Mouse (Mus musculus) adrenal gland, adult 8-10 months (tissue): ENCODE data around the gene Nit2. TPM values are rescaled to one million over a fixed set of nuclear protein-coding genes. Genes with fewer than 3 reads are reported as not detected.
"Not testable (repeated sequence)": the region's sequence is repeated elsewhere in the genome, so short reads cannot be mapped to it uniquely, and the experiment has no call there.

Source experiments
- DNase-seq: peaks from one replicate; pipeline ENCODE4 v3.0.0; 2022
- total RNA-seq, 4 experiments: library from RNA; stranded (reverse); gene quantifications; 2 replicates each; pipeline ENCODE4 v1.2.4; 2022

Nit2 gene
- total RNA-seq = 10 to 100 TPM; 39.7 to 43.5 (median 40.9) TPM

GRCm38 (mm10) chr16:57166611-57167513 is at the start of gene Nit2:
Gene Nit2 (minus strand): TSS chr16:57167341.
- DNase-seq = peak; percentile 94

- DNase-seq = no peak
Measured at GRCm38 (mm10) chr16:57215957-57216356, 48.8 kb upstream of the Nit2 start.

DNA sequence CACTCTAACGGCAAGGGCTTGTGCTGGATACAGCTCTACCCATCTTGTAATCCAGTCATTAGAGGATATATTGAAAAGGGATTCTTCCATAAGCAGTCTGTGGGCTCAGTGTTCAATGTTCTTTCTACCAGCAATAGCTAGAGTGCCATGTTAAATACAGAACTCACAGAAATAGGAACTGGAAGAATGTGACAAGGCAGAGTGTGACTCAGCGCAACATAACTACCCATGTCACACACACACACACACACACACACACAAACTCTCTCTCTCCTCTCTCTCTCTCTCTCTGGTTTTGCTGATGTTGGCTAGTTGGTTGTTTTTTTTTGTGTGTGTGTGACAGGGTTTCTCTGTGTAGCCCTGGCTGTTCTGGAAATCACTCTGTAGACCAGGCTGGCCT is 43.9 kb upstream of the Nit2 start:
- no peak for DNase-seq

- no peak for DNase-seq
Measured at GRCm38 (mm10) chr16:57208342-57208741, 41.2 kb upstream of the Nit2 start.

- DNase-seq = no peak
Measured at GRCm38 (mm10) chr16:57197281-57197680, 30.1 kb upstream of the Nit2 start.

- no peak for DNase-seq
Measured at GRCm38 (mm10) chr16:57196590-57196989, 29.4 kb upstream of the Nit2 start.

DNA sequence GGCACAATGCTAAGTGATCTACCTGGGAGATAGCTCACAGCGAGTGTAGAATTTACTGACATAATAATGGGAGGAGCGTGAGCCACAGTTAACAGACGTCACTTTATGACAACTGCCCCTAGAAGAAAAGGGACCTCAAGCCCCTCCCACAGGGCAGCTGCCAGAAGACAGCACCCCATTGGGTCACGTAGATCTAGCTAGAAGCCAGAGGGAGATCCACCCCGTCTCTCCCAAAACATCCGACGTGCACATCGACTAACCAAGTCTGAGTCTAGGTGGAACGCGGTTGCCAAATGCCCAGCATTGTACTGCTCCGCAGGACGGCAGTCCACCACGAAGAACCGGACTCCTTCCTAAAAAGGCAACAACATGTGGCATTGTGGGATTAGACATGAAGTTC is 24.1 kb upstream of the Nit2 start:
- DNase-seq = no peak

DNA sequence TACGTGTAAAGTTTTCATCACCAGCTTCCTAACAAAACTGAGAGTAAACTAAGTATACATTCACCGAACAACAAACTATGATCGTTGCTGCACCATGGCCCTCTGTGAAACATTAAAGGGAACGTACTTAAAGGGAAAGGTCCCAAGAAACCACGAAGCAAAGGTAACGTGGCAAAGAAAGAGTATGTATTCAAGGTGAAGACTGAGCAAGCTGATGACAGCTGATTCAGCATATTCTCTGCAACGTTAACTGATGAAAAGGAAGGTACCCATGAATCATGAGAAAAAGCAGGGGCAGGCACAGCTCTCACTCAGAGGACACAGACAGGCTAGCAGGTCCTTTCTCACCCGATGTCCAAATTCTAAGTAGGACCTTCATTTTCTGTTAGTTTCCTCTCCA is 23.2 kb upstream of the Nit2 start:
- no peak for DNase-seq

DNA sequence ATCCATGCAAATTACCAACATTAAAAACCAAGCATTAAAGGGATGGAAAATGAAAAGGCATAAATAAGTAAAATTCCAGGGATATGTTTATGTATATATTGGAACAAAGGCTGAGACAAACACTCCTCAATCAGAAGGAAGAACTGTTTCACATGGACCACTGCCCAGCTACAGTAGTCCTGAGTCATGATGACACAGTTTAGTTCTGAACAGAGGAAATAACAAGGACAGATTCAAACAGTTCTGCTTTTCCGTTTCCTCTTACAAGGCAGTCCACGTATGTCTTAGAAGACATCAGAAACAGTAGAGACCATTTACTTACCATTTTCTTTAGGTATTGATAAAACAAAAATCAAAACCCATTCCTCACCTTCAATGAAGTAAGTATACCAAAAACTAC is 22.4 kb upstream of the Nit2 start:
- DNase-seq = no peak

DNA sequence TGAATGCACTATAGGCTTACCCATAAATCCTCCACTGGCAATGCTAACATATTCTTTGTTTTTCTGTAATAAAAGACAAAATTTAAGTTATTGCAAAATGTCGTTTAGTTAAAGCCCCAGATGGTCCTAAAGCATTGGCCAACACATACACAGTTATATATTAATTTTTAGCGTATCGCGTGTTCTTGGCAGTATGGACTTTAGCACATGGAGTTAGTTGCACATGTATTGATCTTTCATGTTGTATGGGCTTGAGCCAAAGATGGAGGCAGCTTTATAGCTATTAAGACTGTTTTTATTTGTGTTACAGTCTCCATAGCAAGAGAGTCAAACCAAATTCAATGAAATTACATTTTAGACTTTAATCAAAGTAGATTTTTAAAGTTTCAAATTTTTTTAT is 19.5 kb upstream of the Nit2 start:
- no peak for DNase-seq

DNA sequence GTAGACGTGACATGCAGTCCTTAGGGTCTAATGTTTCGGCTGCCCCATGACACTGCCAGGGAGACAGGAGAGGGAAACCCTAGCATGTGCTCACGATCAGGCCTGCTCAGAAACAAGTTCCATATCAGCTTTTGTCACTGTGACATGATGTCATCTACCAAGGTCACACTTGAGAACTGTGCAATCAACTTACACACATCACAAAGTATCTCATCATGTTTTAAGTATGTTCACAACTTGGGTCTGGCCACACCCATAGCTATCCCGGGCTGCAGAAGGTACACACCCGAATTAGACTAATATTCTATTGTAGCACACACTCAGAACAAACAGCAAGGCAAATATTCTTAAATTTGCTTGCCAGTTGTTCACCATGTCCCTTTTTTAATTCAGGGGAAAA is 14.9 kb upstream of the Nit2 start:
- no peak for DNase-seq

- no peak for DNase-seq
Measured at GRCm38 (mm10) chr16:57181180-57181579, 14.0 kb upstream of the Nit2 start.

GRCm38 (mm10) chr16:57177664-57178063 is 10.5 kb upstream of the Nit2 start:
- no peak for DNase-seq

DNA sequence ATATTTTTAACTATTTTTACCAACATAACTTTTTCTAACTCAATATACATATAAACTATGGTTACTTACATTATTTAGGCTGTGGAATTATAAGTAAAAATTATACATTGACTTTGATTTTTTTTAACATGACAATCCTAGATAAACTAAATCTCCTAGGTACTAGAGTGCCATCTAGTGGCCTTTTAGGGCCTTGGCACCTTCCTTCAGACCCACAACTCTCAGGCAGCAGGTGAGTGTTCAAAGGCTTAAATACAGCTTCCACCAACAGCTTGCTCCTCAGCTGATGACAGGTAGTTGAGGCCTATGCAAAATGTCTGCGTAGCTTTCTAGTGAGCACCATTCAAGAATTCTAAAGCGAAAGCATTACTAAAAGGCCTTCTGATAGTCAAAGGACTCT is 10.1 kb upstream of the Nit2 start:
- DNase-seq = no peak

GRCm38 (mm10) chr16:57176276-57176675 is 9.1 kb upstream of the Nit2 start:
- no peak for DNase-seq

DNA sequence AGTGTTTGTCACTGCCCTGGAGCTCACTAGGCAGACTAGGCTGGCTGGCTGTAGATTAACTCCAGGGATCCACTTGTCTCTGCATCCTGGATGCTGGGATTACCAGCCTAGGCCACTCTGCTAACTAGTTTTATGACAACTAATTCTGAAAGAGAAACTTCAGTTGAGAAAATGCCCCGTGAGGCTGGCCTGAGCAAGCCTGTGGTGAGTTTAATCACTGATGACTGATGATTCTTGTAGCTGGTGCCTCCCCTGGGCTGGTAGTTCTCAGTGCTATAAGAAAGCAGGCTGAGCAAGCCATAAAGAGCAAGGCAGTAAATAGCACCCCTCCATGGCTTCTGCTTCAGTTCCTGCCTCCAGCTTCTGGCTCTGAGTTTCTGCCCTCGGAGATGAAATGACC is 8.6 kb upstream of the Nit2 start:
- no peak for DNase-seq

DNA sequence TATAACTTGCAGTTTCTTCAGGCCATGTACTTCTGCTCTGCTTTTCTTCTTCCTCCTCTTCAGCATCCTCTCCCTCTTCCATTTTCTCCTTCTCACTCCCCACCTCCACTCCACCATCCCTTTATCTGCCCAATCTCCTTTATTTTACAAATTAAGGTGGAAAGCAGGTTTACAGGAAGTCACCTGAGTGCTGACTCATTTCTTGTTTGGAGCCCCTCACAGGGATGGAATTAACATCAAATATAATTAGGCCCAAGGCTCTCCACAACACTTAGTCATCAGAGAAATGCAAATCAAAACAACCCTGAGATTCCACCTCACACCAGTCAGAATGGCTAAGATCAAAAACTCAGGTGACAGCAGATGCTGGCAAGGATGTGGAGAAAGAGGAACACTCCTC is 7.3 kb upstream of the Nit2 start:
- DNase-seq = not testable (repeated sequence)

- DNase-seq = no peak
Measured at GRCm38 (mm10) chr16:57171570-57171969, 4.4 kb upstream of the Nit2 start.

DNA sequence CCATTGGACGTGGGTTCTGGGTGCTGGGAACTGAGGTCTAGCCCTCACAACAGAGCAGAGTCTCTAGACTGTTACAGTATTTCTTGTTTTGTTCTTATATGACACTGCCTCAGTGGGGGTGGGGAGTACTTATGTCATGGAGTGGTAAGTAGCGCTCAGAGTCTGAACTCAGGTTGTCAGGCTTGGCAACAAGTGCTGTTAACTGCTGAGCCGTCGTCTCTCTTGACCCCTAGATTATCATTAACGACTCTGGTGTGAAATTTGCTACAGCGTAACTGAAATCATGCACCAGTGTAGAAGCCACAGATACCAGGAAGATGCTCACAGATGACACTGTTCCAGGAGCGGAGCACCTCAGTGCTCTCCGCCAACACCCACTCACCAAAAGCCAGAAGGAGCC is 4.0 kb upstream of the Nit2 start:
- no peak for DNase-seq

DNA sequence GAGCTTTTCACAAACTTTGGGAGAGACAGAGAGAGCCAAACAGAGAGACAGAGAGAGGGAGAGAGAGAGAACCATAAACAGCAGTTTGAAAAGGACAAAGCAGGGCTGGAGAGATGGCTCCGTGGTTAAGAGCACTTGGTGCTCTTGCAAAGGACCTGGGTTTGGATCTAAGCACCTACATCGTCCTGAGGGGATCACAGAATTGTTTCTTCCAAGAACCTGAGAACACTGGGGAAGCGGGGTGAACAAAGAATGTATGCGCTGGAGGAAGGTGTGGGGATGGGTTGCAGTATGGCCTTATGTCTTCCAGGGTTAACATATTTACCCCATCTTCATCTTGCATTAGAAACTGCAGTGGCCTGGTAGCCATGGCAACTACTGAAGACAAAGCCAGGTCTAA is 1.1 kb upstream of the Nit2 start:
- DNase-seq = no peak

- DNase-seq = no peak
Measured at GRCm38 (mm10) chr16:57167514-57167912, 372 bp upstream of the Nit2 start.

GRCm38 (mm10) chr16:57166086-57166485 is 1.1 kb downstream of the Nit2 start:
- DNase-seq = no peak

GRCm38 (mm10) chr16:57165157-57165556 is 2.0 kb downstream of the Nit2 start:
- no peak for DNase-seq

DNA sequence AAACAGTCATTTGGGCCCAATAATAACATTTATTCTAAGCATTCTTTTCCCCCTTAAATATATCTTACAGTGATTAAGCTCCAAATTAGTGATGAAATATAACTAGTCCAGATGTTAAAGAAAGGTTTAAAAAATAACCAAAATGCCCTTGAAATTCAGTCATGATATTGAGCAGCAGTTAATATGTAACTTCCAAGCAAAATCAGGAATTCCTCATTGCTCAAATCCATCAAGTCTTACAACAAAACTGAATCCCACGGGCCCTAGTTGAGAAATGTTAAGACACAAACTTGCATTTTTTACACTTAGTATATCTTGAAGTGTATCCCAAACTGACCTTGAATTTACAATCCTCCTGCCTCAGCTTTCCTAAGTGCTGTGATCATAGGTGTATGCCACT is 3.4 kb downstream of the Nit2 start:
- no peak for DNase-seq

- DNase-seq = no peak
Measured at GRCm38 (mm10) chr16:57162841-57163240, 4.3 kb downstream of the Nit2 start.
